Mouse (Mus musculus) small intestine, adult 2 months (tissue): ENCODE measurements around the gene Nexn.

Source experiments
- CTCF ChIP-seq: fragments of 200-500 bp; IDR thresholded peaks from 2 replicates; pipeline ENCODE4 v1.5.1; 2012; ENCODE audit warnings: low read depth, mild to moderate bottlenecking, control low read depth, inconsistent platforms, low read length, moderate library complexity, mixed read lengths; ENCODE audit not compliant: insufficient replicate concordance, insufficient read length; ENCODE audit errors: extremely low read depth
- POLR2A ChIP-seq: fragments of 200-500 bp; IDR thresholded peaks from 2 replicates; pipeline ENCODE4 v1.6.1; 2012; ENCODE audit warnings: low read depth, mild to moderate bottlenecking, control low read depth, inconsistent platforms, low read length, moderate library complexity

GRCm38 (mm10) chr3:152291895-152292294 is 25.7 kb upstream of the Nexn start:
- TF ChIP-seq CTCF (no peak), POLR2A (no peak)
